Mouse (Mus musculus): ENCODE data around the gene Krt87. TPM values are rescaled to one million over a fixed set of nuclear protein-coding genes. Genes with fewer than 3 reads are reported as not detected.

The Krt87 gene
- total and polyA plus RNA-seq, 3 experiments: not detected

GRCm38 (mm10) chr15:101413916-101414635 lies 24.5 kb downstream of the Krt87 start:
- Histone ChIP-seq H3K4me1 (ENCODE audit: insufficient read depth, low read depth, low read length) (no peaks in the 10 kb centered on the region), H3K27me3 (ENCODE audit: insufficient read depth, low read length) (no peaks in the 10 kb centered on the region; the same call in 1 of the 2 replicates), H3K4me3 (ENCODE audit: low read depth, low read length) (no peak overlapping the region), H3K9me3 (replicated peaks) (peaks cover 60% of the 10 kb centered on the region), H3K36me3 (replicated peaks) (no peaks in the 10 kb centered on the region)
- no peak for DNase-seq (ENCODE audit: low spot score)
- ATAC-seq (ENCODE audit: extremely low read depth, insufficient number of reproducible peaks, low FRiP score, poor library complexity, severe bottlenecking): no peak
- TF ChIP-seq TAL1 (conservative IDR thresholded peaks at IDR 0.05; ENCODE audit: low read depth, low read length) (no peak), GATA2 (IDR thresholded peaks at IDR 0.05; ENCODE audit: borderline replicate concordance, low read depth, low read length) (no peak), GATA1 (IDR thresholded peaks at IDR 0.05; ENCODE audit: borderline replicate concordance, low read length) (no peak), POLR2AphosphoS5 (IDR thresholded peaks at IDR 0.05; ENCODE audit: insufficient replicate concordance, low read depth, low read length) (no peak), CTCF (IDR thresholded peaks at IDR 0.05; ENCODE audit: low read depth, low read length) (no peak)

- H3K4me1 ChIP-seq (ENCODE audit: insufficient read depth, low read depth, low read length): no peaks in the 10 kb centered on the region
- H3K36me3 ChIP-seq (replicated peaks): no peaks in the 10 kb centered on the region
- no peak for TF ChIP-seq TAL1 (conservative IDR thresholded peaks at IDR 0.05; ENCODE audit: low read depth, low read length)
- TF ChIP-seq GATA1 (IDR thresholded peaks at IDR 0.05; ENCODE audit: borderline replicate concordance, low read length): no peak
- no peak for TF ChIP-seq CTCF (IDR thresholded peaks at IDR 0.05; ENCODE audit: low read depth, low read length)
- TF ChIP-seq GATA2 (IDR thresholded peaks at IDR 0.05; ENCODE audit: borderline replicate concordance, low read depth, low read length): no peak
- H3K27me3 ChIP-seq (ENCODE audit: insufficient read depth, low read length): no peaks in the 10 kb centered on the region; the same call in 1 of the 2 replicates
- no peak for ATAC-seq (ENCODE audit: extremely low read depth, insufficient number of reproducible peaks, low FRiP score, poor library complexity, severe bottlenecking)
- H3K9me3 ChIP-seq (replicated peaks): peaks cover 59% of the 10 kb centered on the region
- H3K4me3 ChIP-seq (ENCODE audit: low read depth, low read length): no peak overlapping the region
- no peak for DNase-seq (ENCODE audit: low spot score)
These were observed 26.4 kb downstream of the Krt87 start for GRCm38 (mm10) chr15:101412188-101412587.

GRCm38 (mm10) chr15:101410775-101411174 lies 27.8 kb downstream of the Krt87 start, which contains the start of gene Krt7:
Gene Krt7, plus strand, starts transcription at chr15:101411043.
- Histone ChIP-seq H3K4me1 (ENCODE audit: insufficient read depth, low read depth, low read length) (no peaks in the 10 kb centered on the region), H3K4me3 (ENCODE audit: low read depth, low read length) (no peak within 1 kb of the TSS), H3K9me3 (replicated peaks) (peaks cover 60% of the 10 kb centered on the region), H3K36me3 (replicated peaks) (no peaks in the 10 kb centered on the region), H3K27me3 (ENCODE audit: insufficient read depth, low read length) (no peaks in the 10 kb centered on the region; the same call in 1 of the 2 replicates)
- DNase-seq (ENCODE audit: low spot score) (no peak), ATAC-seq (ENCODE audit: extremely low read depth, insufficient number of reproducible peaks, low FRiP score, poor library complexity, severe bottlenecking) (no peak)
- TF ChIP-seq GATA2 (IDR thresholded peaks at IDR 0.05; ENCODE audit: borderline replicate concordance, low read depth, low read length) (no peak), GATA1 (IDR thresholded peaks at IDR 0.05; ENCODE audit: borderline replicate concordance, low read length) (no peak), CTCF (IDR thresholded peaks at IDR 0.05; ENCODE audit: low read depth, low read length) (no peak), POLR2AphosphoS5 (IDR thresholded peaks at IDR 0.05; ENCODE audit: insufficient replicate concordance, low read depth, low read length) (no peak), TAL1 (conservative IDR thresholded peaks at IDR 0.05; ENCODE audit: low read depth, low read length) (no peak)

GRCm38 (mm10) chr15:101398269-101398668 lies 40.3 kb downstream of the Krt87 start:
- H3K27me3 ChIP-seq (ENCODE audit: insufficient read depth, low read length): no peaks in the 10 kb centered on the region
- H3K9me3 ChIP-seq (replicated peaks): peaks cover 11% of the 10 kb centered on the region
- no peaks in the 10 kb centered on the region for H3K4me1 ChIP-seq (ENCODE audit: insufficient read depth, low read depth, low read length)
- ATAC-seq (ENCODE audit: extremely low read depth, insufficient number of reproducible peaks, low FRiP score, poor library complexity, severe bottlenecking) (no peak), DNase-seq (ENCODE audit: low spot score) (no peak)
- no peak overlapping the region for H3K4me3 ChIP-seq (ENCODE audit: low read depth, low read length)
- no peak for TF ChIP-seq CTCF (IDR thresholded peaks at IDR 0.05; ENCODE audit: low read depth, low read length)
- no peak for TF ChIP-seq POLR2AphosphoS5 (IDR thresholded peaks at IDR 0.05; ENCODE audit: insufficient replicate concordance, low read depth, low read length)
- TF ChIP-seq GATA2 (IDR thresholded peaks at IDR 0.05; ENCODE audit: borderline replicate concordance, low read depth, low read length): no peak
- TF ChIP-seq TAL1 (conservative IDR thresholded peaks at IDR 0.05; ENCODE audit: low read depth, low read length): no peak
- TF ChIP-seq GATA1 (IDR thresholded peaks at IDR 0.05; ENCODE audit: borderline replicate concordance, low read length): no peak
- no peaks in the 10 kb centered on the region for H3K36me3 ChIP-seq (replicated peaks)

- no peak for TF ChIP-seq CTCF (IDR thresholded peaks at IDR 0.05; ENCODE audit: low read depth, low read length)
- no peak for TF ChIP-seq GATA2 (IDR thresholded peaks at IDR 0.05; ENCODE audit: borderline replicate concordance, low read depth, low read length)
- TF ChIP-seq TAL1 (conservative IDR thresholded peaks at IDR 0.05; ENCODE audit: low read depth, low read length): no peak
- TF ChIP-seq GATA1 (IDR thresholded peaks at IDR 0.05; ENCODE audit: borderline replicate concordance, low read length): no peak
- TF ChIP-seq POLR2AphosphoS5 (IDR thresholded peaks at IDR 0.05; ENCODE audit: insufficient replicate concordance, low read depth, low read length): no peak
- H3K27me3 ChIP-seq (ENCODE audit: insufficient read depth, low read length): no peaks in the 10 kb centered on the region
- H3K36me3 ChIP-seq (replicated peaks): no peaks in the 10 kb centered on the region
- H3K4me1 ChIP-seq (ENCODE audit: insufficient read depth, low read depth, low read length): no peaks in the 10 kb centered on the region
- peaks cover 11% of the 10 kb centered on the region for H3K9me3 ChIP-seq (replicated peaks)
- ATAC-seq (ENCODE audit: extremely low read depth, insufficient number of reproducible peaks, low FRiP score, poor library complexity, severe bottlenecking): no peak
- H3K4me3 ChIP-seq (ENCODE audit: low read depth, low read length): no peak overlapping the region
- no peak for DNase-seq (ENCODE audit: low spot score)
These were observed 40.9 kb downstream of the Krt87 start for GRCm38 (mm10) chr15:101397683-101398082.

- ATAC-seq (ENCODE audit: extremely low read depth, insufficient number of reproducible peaks, low FRiP score, poor library complexity, severe bottlenecking) (no peak), DNase-seq (ENCODE audit: low spot score) (no peak)
- Histone ChIP-seq H3K36me3 (replicated peaks) (no peaks in the 10 kb centered on the region), H3K9me3 (replicated peaks) (peaks cover 11% of the 10 kb centered on the region), H3K27me3 (ENCODE audit: insufficient read depth, low read length) (no peaks in the 10 kb centered on the region), H3K4me3 (ENCODE audit: low read depth, low read length) (no peak overlapping the region), H3K4me1 (ENCODE audit: insufficient read depth, low read depth, low read length) (no peaks in the 10 kb centered on the region)
- no peak for TF ChIP-seq GATA2 (IDR thresholded peaks at IDR 0.05; ENCODE audit: borderline replicate concordance, low read depth, low read length)
- TF ChIP-seq TAL1 (conservative IDR thresholded peaks at IDR 0.05; ENCODE audit: low read depth, low read length): no peak
- TF ChIP-seq POLR2AphosphoS5 (IDR thresholded peaks at IDR 0.05; ENCODE audit: insufficient replicate concordance, low read depth, low read length): no peak
- no peak for TF ChIP-seq CTCF (IDR thresholded peaks at IDR 0.05; ENCODE audit: low read depth, low read length)
- TF ChIP-seq GATA1 (IDR thresholded peaks at IDR 0.05; ENCODE audit: borderline replicate concordance, low read length): no peak
These were observed 41.7 kb downstream of the Krt87 start for GRCm38 (mm10) chr15:101396921-101397320.
